Mouse (Mus musculus): ENCODE results near the gene BC049715. TPM values are rescaled to one million over a fixed set of nuclear protein-coding genes. Genes with fewer than 3 reads are reported as not detected.

Gene BC049715
- polyA plus RNA-seq (2012; rRNA removed) = 0.59 and 1.1 TPM in 2 replicates

GRCm38 (mm10) chr6:136827516-136827880, at the start of gene BC049715:
TSS of gene BC049715 (plus strand) at chr6:136827626.

GRCm38 (mm10) chr6:136781377-136781986, 45.9 kb upstream of the BC049715 start, which contains the start of gene Gucy2c:
TSS of gene Gucy2c (minus strand) at chr6:136781765.

GRCm38 (mm10) chr6:136803739-136804633, 23.4 kb upstream of the BC049715 start, which contains the start of gene Hist4h4:
TSS of gene Hist4h4 (minus strand) at chr6:136804415.

GRCm38 (mm10) chr6:136808014-136808417, 19.4 kb upstream of the BC049715 start, which contains the start of gene H2afj:
TSS of gene H2afj (plus strand) at chr6:136808244.

GRCm38 (mm10) chr6:136827881-136828561, 595 bp downstream of the BC049715 start, which contains the start of gene Wbp11:
TSS of gene Wbp11 (minus strand) at chr6:136828233.

GRCm38 (mm10) chr6:136835352-136835751, 7.9 kb downstream of the BC049715 start, which contains the start of gene Smco3:
TSS of gene Smco3 (minus strand) at chr6:136835452.

GRCm38 (mm10) chr6:136857186-136857872, 29.9 kb downstream of the BC049715 start, which contains the start of gene Art4:
TSS of gene Art4 (minus strand) at chr6:136857733.

GRCm38 (mm10) chr6:136875670-136876069, 48.2 kb downstream of the BC049715 start, which contains the start of gene Mgp:
TSS of gene Mgp (minus strand) at chr6:136875823.

Other genes with a start within 250 kb of the BC049715 start
- gene Plbd1, start 165.7 kb upstream of the BC049715 start, polyA plus RNA-seq (2012; rRNA removed) = 0.14 and 0.31 TPM in 2 replicates
- 0.30 and 0.37 TPM in 2 replicates for gene Gucy2c, start 45.9 kb upstream of the BC049715 start, polyA plus RNA-seq (2012; rRNA removed)
- 0.60 and 0.75 TPM in 2 replicates for gene Hist4h4, start 23.2 kb upstream of the BC049715 start, polyA plus RNA-seq (2012; rRNA removed)
- 73.2 and 75.6 TPM in 2 replicates for gene H2afj, start 19.4 kb upstream of the BC049715 start, polyA plus RNA-seq (2012; rRNA removed)
- gene Wbp11, start 607 bp downstream of the BC049715 start, polyA plus RNA-seq (2012; rRNA removed) = 43.1 and 52.5 TPM in 2 replicates
- 1.1 and 1.7 TPM in 2 replicates for gene Smco3, start 7.8 kb downstream of the BC049715 start, polyA plus RNA-seq (2012; rRNA removed)
- 0.06 and 0.24 TPM in 2 replicates for gene Art4, start 30.1 kb downstream of the BC049715 start, polyA plus RNA-seq (2012; rRNA removed)
- gene Mgp, start 48.2 kb downstream of the BC049715 start, polyA plus RNA-seq (2012; rRNA removed) = 38.6 and 79.1 TPM in 2 replicates
- 0.35 and 0.53 TPM in 2 replicates for gene Erp27, start 94.6 kb downstream of the BC049715 start, polyA plus RNA-seq (2012; rRNA removed)
- gene Pde6h, start 96.2 kb downstream of the BC049715 start, polyA plus RNA-seq (2012; rRNA removed) = 0.25 and 1.2 TPM in 2 replicates
- gene Arhgdib, start 114.3 kb downstream of the BC049715 start, polyA plus RNA-seq (2012; rRNA removed) = 22.5 and 30.8 TPM in 2 replicates

Measured in central nervous system, embryonic 18 days (tissue).